24 mouse cellular contexts compared by ENCODE assay signal in the genomic region with DNA sequence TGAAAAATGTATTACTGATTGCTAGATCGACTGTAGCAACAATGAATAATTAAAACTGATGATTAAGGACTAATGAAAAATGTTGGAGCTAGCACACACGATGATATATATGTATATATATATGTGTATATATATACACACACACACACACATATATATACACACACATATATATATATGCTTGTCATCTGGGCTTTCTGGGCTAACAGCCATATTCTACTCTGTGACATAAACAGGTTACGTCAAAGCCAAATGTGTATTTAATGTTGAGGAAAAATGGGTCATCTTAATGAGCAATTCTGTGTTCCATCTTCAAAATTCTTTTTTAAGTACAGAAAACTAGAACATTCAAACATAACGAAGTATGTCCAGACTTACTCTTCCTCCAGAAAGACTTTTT. TPM values are rescaled to one million over a fixed set of nuclear protein-coding genes. Genes with fewer than 3 reads are reported as not detected.
DNase-seq lines count a peak whose midpoint lies in the region; ATAC-seq and TF ChIP-seq lines count a peak whose summit lies in the region.
"Had no signal": no experiment of that assay in that cellular context is flagged by ENCODE, and none has a peak within 500 bp of the region (broad histone marks: within the 10 kb centered on the region; RNA-seq: fewer than 3 reads in every experiment).

No protein-coding gene starts in this region.

- no peak for TF ChIP-seq CTCF in intestine, postnatal 0 days (IDR thresholded peaks at IDR 0.05; ENCODE audit: low read depth)

- no peak overlapping the region for H3K4me2 ChIP-seq in forebrain, embryonic 14.5 days (ENCODE audit: low read length)
- no peak overlapping the region for H3K4me2 ChIP-seq in forebrain, embryonic 16.5 days (ENCODE audit: low read length)
- H3K4me2 ChIP-seq in intestine, embryonic 16.5 days (ENCODE audit: low read depth, low read length), result no peak overlapping the region
- H3K4me2 ChIP-seq in intestine, postnatal 0 days (replicated peaks; ENCODE audit: low read depth), result no peak overlapping the region
- no peak overlapping the region for H3K4me2 ChIP-seq in lung, embryonic 16.5 days (ENCODE audit: low read depth, low read length)
- H3K4me2 ChIP-seq in stomach, embryonic 16.5 days (ENCODE audit: low read depth, low read length), result no peak overlapping the region
- H3K4me2 ChIP-seq: embryonic facial prominence, embryonic 12.5 days; forebrain, embryonic 12.5 days; heart, embryonic 11.5 days; heart, embryonic 15.5 days; hindbrain, embryonic 14.5 days had no signal

- no peak overlapping the region for H3K9ac ChIP-seq in forebrain, embryonic 14.5 days (ENCODE audit: low read length)
- no peak overlapping the region for H3K9ac ChIP-seq in forebrain, embryonic 16.5 days (replicated peaks; ENCODE audit: low read depth, low read length)
- H3K9ac ChIP-seq in intestine, embryonic 16.5 days (ENCODE audit: low read depth, low read length), result no peak overlapping the region
- no peak overlapping the region for H3K9ac ChIP-seq in intestine, postnatal 0 days (ENCODE audit: low read depth, low read length)
- no peak overlapping the region for H3K9ac ChIP-seq in lung, embryonic 16.5 days (ENCODE audit: low read length)
- no peak overlapping the region for H3K9ac ChIP-seq in stomach, embryonic 16.5 days (ENCODE audit: low read length)
- H3K9ac ChIP-seq: embryonic facial prominence, embryonic 12.5 days; forebrain, embryonic 12.5 days; heart, embryonic 15.5 days; hindbrain, embryonic 14.5 days had no signal

- no peak overlapping the region for H3K27ac ChIP-seq in forebrain, embryonic 14.5 days (ENCODE audit: low read depth, low read length)
- no peak overlapping the region for H3K27ac ChIP-seq in forebrain, embryonic 16.5 days (ENCODE audit: low read length)
- no peak overlapping the region for H3K27ac ChIP-seq in intestine, embryonic 16.5 days (ENCODE audit: low read length)
- H3K27ac ChIP-seq in intestine, postnatal 0 days (ENCODE audit: low read depth, low read length), result no peak overlapping the region
- H3K27ac ChIP-seq in lung, embryonic 16.5 days (ENCODE audit: low read length), result peak overlapping the region; percentile 67
- peak overlapping the region; percentile 57; the same call in 1 of the 2 replicates for H3K27ac ChIP-seq in stomach, embryonic 16.5 days (ENCODE audit: low read length)
- H3K27ac ChIP-seq: embryonic facial prominence, embryonic 12.5 days; forebrain, embryonic 12.5 days; heart, adult 2 months; heart, embryonic 15.5 days; hindbrain, embryonic 10.5 days; hindbrain, embryonic 14.5 days had no signal

- peak; percentile 58 for DNase-seq in forebrain, embryonic 14.5 days (ENCODE audit: low spot score)
- no peak for DNase-seq in lung, postnatal 10 days
- DNase-seq: adrenal gland, adult 8-10 months; adrenal gland, postnatal 36 days; B cell, adult 2 months; cerebellum, adult 11-12 months; cerebellum, adult 9-10 months; cerebellum, postnatal 25 days; gastrocnemius, postnatal 14 days; heart, adult 2 months; heart, postnatal 14 days had no signal

- no peaks in the 10 kb centered on the region for H3K27me3 ChIP-seq in forebrain, embryonic 14.5 days (replicated peaks; ENCODE audit: control insufficient read depth, insufficient read depth, low read length)
- H3K27me3 ChIP-seq in forebrain, embryonic 16.5 days (replicated peaks; ENCODE audit: control insufficient read depth, insufficient read depth, low read length), result no peaks in the 10 kb centered on the region
- H3K27me3 ChIP-seq in intestine, embryonic 16.5 days (replicated peaks; ENCODE audit: control insufficient read depth, insufficient read depth, low read length), result no peaks in the 10 kb centered on the region
- no peaks in the 10 kb centered on the region for H3K27me3 ChIP-seq in intestine, postnatal 0 days (replicated peaks; ENCODE audit: control insufficient read depth, insufficient read depth, low read length)
- no peaks in the 10 kb centered on the region for H3K27me3 ChIP-seq in lung, embryonic 16.5 days (ENCODE audit: control insufficient read depth, insufficient read depth, low read depth, low read length)
- H3K27me3 ChIP-seq in stomach, embryonic 16.5 days (ENCODE audit: control insufficient read depth, insufficient read depth, low read length), result no peaks in the 10 kb centered on the region
- H3K27me3 ChIP-seq: embryonic facial prominence, embryonic 12.5 days; forebrain, embryonic 12.5 days; heart, embryonic 15.5 days had no signal

- H3K4me1 ChIP-seq in forebrain, embryonic 14.5 days (ENCODE audit: control insufficient read depth, insufficient read depth, low read length), result no peaks in the 10 kb centered on the region
- no peaks in the 10 kb centered on the region for H3K4me1 ChIP-seq in forebrain, embryonic 16.5 days (replicated peaks; ENCODE audit: control insufficient read depth, insufficient read depth, low read length)
- peaks cover 8% of the 10 kb centered on the region for H3K4me1 ChIP-seq in intestine, embryonic 16.5 days (ENCODE audit: control insufficient read depth, insufficient read depth, low read length)
- 0 out of 2 replicates have a peak, but pooled peaks cover 5% of the 10 kb centered on the region for H3K4me1 ChIP-seq in intestine, postnatal 0 days (replicated peaks; ENCODE audit: control insufficient read depth, insufficient read depth, low read length)
- H3K4me1 ChIP-seq in lung, embryonic 16.5 days (replicated peaks; ENCODE audit: control insufficient read depth, insufficient read depth, low read length), result peaks cover 20% of the 10 kb centered on the region
- H3K4me1 ChIP-seq in stomach, embryonic 16.5 days (ENCODE audit: control insufficient read depth, insufficient read depth, low read length), result peaks cover 19% of the 10 kb centered on the region
- H3K4me1 ChIP-seq: forebrain, embryonic 12.5 days; heart, embryonic 15.5 days had no signal

- 0 out of 2 replicates have a peak, but pooled peaks cover 5% of the 10 kb centered on the region for H3K9me3 ChIP-seq in forebrain, embryonic 14.5 days (replicated peaks; ENCODE audit: control insufficient read depth, low read length)
- H3K9me3 ChIP-seq in forebrain, embryonic 16.5 days (ENCODE audit: control insufficient read depth, low read length), result no peaks in the 10 kb centered on the region
- H3K9me3 ChIP-seq in intestine, embryonic 16.5 days (ENCODE audit: control insufficient read depth, low read length), result peaks cover 3% of the 10 kb centered on the region; the same call in 1 of the 2 replicates
- no peaks in the 10 kb centered on the region for H3K9me3 ChIP-seq in intestine, postnatal 0 days (ENCODE audit: control insufficient read depth)
- H3K9me3 ChIP-seq in lung, embryonic 16.5 days (ENCODE audit: control insufficient read depth, low read length), result no peaks in the 10 kb centered on the region
- H3K9me3 ChIP-seq in stomach, embryonic 16.5 days (replicated peaks; ENCODE audit: control insufficient read depth, low read length), result no peaks in the 10 kb centered on the region
- H3K9me3 ChIP-seq: embryonic facial prominence, embryonic 12.5 days; forebrain, embryonic 12.5 days; G1E; heart, embryonic 15.5 days had no signal

- ATAC-seq in forebrain, embryonic 14.5 days, result no peak
- no peak for ATAC-seq in forebrain, embryonic 16.5 days
- ATAC-seq in intestine, embryonic 16.5 days, result peak; percentile 40; the same call in 1 of the 2 replicates
- no peak for ATAC-seq in intestine, postnatal 0 days
- ATAC-seq in lung, embryonic 16.5 days (ENCODE audit: low read depth), result peak; percentile 71
- 0 out of 2 replicates have a peak, but pooled peaks have one; percentile 22 for ATAC-seq in stomach, embryonic 16.5 days (ENCODE audit: insufficient read depth, low FRiP score)
- ATAC-seq: CD4-positive, CD25-positive, alpha-beta regulatory T cell, adult 4 months had no signal

- WGBS in forebrain, embryonic 14.5 days, result 68% methylated on average over 4 of the region's 4 CpGs
- WGBS in forebrain, embryonic 16.5 days, result 66% methylated on average over 4 of the region's 4 CpGs
- 48% methylated on average over 4 of the region's 4 CpGs for WGBS in intestine, embryonic 16.5 days
- WGBS in intestine, postnatal 0 days, result 67% methylated on average over 4 of the region's 4 CpGs
- WGBS in lung, embryonic 16.5 days, result 39% methylated on average over 4 of the region's 4 CpGs
- WGBS in stomach, embryonic 16.5 days, result 53% methylated on average over 4 of the region's 4 CpGs

- H3K4me3 ChIP-seq in forebrain, embryonic 14.5 days (ENCODE audit: low read depth, low read length), result no peak overlapping the region
- H3K4me3 ChIP-seq in forebrain, embryonic 16.5 days (replicated peaks; ENCODE audit: low read length), result no peak overlapping the region
- H3K4me3 ChIP-seq in intestine, embryonic 16.5 days (ENCODE audit: low read length), result no peak overlapping the region
- H3K4me3 ChIP-seq in intestine, postnatal 0 days (ENCODE audit: low read depth, low read length), result no peak overlapping the region
- no peak overlapping the region for H3K4me3 ChIP-seq in lung, embryonic 16.5 days (ENCODE audit: low read length)
- H3K4me3 ChIP-seq in stomach, embryonic 16.5 days (replicated peaks; ENCODE audit: low read length), result no peak overlapping the region
- H3K4me3 ChIP-seq: embryonic facial prominence, embryonic 12.5 days; forebrain, embryonic 12.5 days; heart, adult 2 months; heart, embryonic 15.5 days; hindbrain, embryonic 10.5 days had no signal

- H3K36me3 ChIP-seq in forebrain, embryonic 14.5 days (ENCODE audit: control insufficient read depth, insufficient read depth, low read length), result no peaks in the 10 kb centered on the region
- H3K36me3 ChIP-seq in forebrain, embryonic 16.5 days (ENCODE audit: control insufficient read depth, insufficient read depth), result no peaks in the 10 kb centered on the region
- no peaks in the 10 kb centered on the region for H3K36me3 ChIP-seq in intestine, embryonic 16.5 days (ENCODE audit: control insufficient read depth, insufficient read depth, low read length)
- no peaks in the 10 kb centered on the region for H3K36me3 ChIP-seq in intestine, postnatal 0 days (ENCODE audit: control insufficient read depth, insufficient read depth)
- no peaks in the 10 kb centered on the region for H3K36me3 ChIP-seq in lung, embryonic 16.5 days (ENCODE audit: control insufficient read depth, insufficient read depth, low read length)
- H3K36me3 ChIP-seq in stomach, embryonic 16.5 days (ENCODE audit: control insufficient read depth, insufficient read depth, low read length), result no peaks in the 10 kb centered on the region
- H3K36me3 ChIP-seq: embryonic facial prominence, embryonic 12.5 days; forebrain, embryonic 12.5 days; G1E; heart, embryonic 15.5 days; hindbrain, embryonic 10.5 days had no signal

RNA-seq across cellular contexts. Expression of a gene that starts 30.5 kb away (rescaled TPM):
- 1.5 and 2.1 TPM in 2 replicates for polyA plus RNA-seq in forebrain, embryonic 14.5 days (2014; fragmentation: Nextera tagmentation; extraction: Ambion mirVana)
- 2.4 and 2.8 TPM in 2 replicates for polyA plus RNA-seq in forebrain, embryonic 16.5 days (2015; fragmentation: Nextera tagmentation; extraction: Ambion mirVana)
- 0.68 and 0.73 TPM in 2 replicates for polyA plus RNA-seq in intestine, embryonic 16.5 days (2015; fragmentation: Nextera tagmentation; extraction: Ambion mirVana)
- 0.94 and 0.99 TPM in 2 replicates for polyA plus RNA-seq in intestine, postnatal 0 days (2015; fragmentation: Nextera tagmentation; extraction: Ambion mirVana)
- 1.8 and 2.8 TPM in 2 replicates for polyA plus RNA-seq in lung, embryonic 16.5 days (2015; fragmentation: Nextera tagmentation; extraction: Ambion mirVana)
- polyA plus RNA-seq in stomach, embryonic 16.5 days (2015; fragmentation: Nextera tagmentation; extraction: Ambion mirVana), result 1.5 TPM in 2 replicates
- polyA plus RNA-seq: G1E had no signal

Comparison
In these comparisons a context has a peak if more than half of its experiments do, and no peak if none do; other contexts are left out.
1. ATAC-seq: peak in intestine, embryonic 16.5 days (single experiment), lung, embryonic 16.5 days (single experiment) and stomach, embryonic 16.5 days (single experiment); none in forebrain, embryonic 14.5 days (single experiment), forebrain, embryonic 16.5 days (single experiment) and intestine, postnatal 0 days (single experiment).
2. H3K27ac ChIP-seq: peak in lung, embryonic 16.5 days (single experiment) and stomach, embryonic 16.5 days (single experiment); none in forebrain, embryonic 14.5 days (single experiment), forebrain, embryonic 16.5 days (single experiment), intestine, embryonic 16.5 days (single experiment) and intestine, postnatal 0 days (single experiment).